Mouse (Mus musculus) megakaryocyte, embryonic 14.5 days (primary cell): ENCODE results near the gene Slc10a1.

Source experiments
- FLI1 ChIP-seq: IDR thresholded peaks from 2 replicates; pipeline ENCODE4 v1.6.1; 2012; ENCODE audit warnings: low read length, inconsistent platforms, mixed read lengths
- GATA1 ChIP-seq: IDR thresholded peaks from 3 replicates; pipeline ENCODE4 v1.6.1; 2012; ENCODE audit warnings: mixed read lengths, low read length, inconsistent platforms, borderline replicate concordance

DNA sequence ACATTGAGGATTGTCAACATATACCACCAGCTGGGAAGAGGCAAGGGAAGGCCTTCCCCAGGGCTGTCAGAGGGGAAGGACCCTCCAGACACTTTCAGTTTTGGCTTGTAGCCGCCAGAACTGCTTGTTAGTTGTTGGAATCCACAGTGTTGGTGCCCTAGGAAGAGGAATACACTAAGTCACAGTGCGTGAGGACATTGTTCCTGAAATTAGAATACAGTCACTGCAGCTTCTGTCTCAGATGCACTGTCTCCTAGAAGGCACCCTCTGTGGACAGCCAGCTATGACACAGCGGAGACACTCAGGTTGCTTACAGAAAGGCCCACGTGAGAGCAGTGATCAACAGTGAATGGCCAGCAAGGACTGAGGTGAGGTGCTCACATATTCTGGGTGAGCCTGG lies 29.3 kb downstream of the Slc10a1 start:
- no peak for TF ChIP-seq GATA1
- TF ChIP-seq FLI1: no peak
